Mouse (Mus musculus) embryonic facial prominence, embryonic 15.5 days (tissue): ENCODE results near the gene Caly. TPM values are rescaled to one million over a fixed set of nuclear protein-coding genes. Genes with fewer than 3 reads are reported as not detected.

ENCODE experiments used
- ATAC-seq: fragments of 200-750 bp; cut with Nextera tagmentation; 2 replicates; pipeline ENCODE4 v1.8.0; 2017; ENCODE audit warnings: low read depth, moderate TSS enrichment; ENCODE audit not compliant: insufficient number of reproducible peaks, low FRiP score, low TSS enrichment
- H3K27ac ChIP-seq: fragments of 300-500 bp; sonication (generic); replicated peaks from 2 replicates; pipeline ENCODE4 v1.5.1; 2015; ENCODE audit warnings: mild to moderate bottlenecking, inconsistent platforms
- H3K27me3 ChIP-seq: fragments of 300-500 bp; sonication (generic); 2 replicates; pipeline ENCODE4 v1.6.1; 2015; ENCODE audit warnings: inconsistent platforms
- H3K36me3 ChIP-seq: fragments of 300-500 bp; sonication (generic); 2 replicates; pipeline ENCODE4 v1.6.1; 2015; ENCODE audit warnings: mild to moderate bottlenecking, inconsistent platforms
- H3K4me1 ChIP-seq: fragments of 300-500 bp; sonication (generic); 2 replicates; pipeline ENCODE4 v1.6.1; 2015; ENCODE audit warnings: inconsistent platforms
- H3K4me2 ChIP-seq: fragments of 300-500 bp; sonication (generic); replicated peaks from 2 replicates; pipeline ENCODE4 v1.6.1; 2015; ENCODE audit warnings: mild to moderate bottlenecking, inconsistent platforms
- H3K4me3 ChIP-seq: fragments of 300-500 bp; sonication (generic); replicated peaks from 2 replicates; pipeline ENCODE4 v1.5.1; 2015; ENCODE audit warnings: mild to moderate bottlenecking, inconsistent platforms
- H3K9ac ChIP-seq: fragments of 300-500 bp; sonication (generic); 2 replicates; pipeline ENCODE4 v1.6.1; 2015; ENCODE audit warnings: inconsistent platforms
- H3K9me3 ChIP-seq: fragments of 300-500 bp; sonication (generic); replicated peaks from 2 replicates; pipeline ENCODE4 v1.6.1; 2016; ENCODE audit warnings: inconsistent platforms
- WGBS: fragments of 180-500 bp; shearing (Covaris S2); methylation state at CpG from one replicate; pipeline ENCODE4 v1.1.7; 2015; 5-methylcytosine and 5-hydroxymethylcytosine counted together
- polyA plus RNA-seq: library from polyadenylated mRNA; unstranded; fragments of >200 nt; fragmentation: Nextera tagmentation; extraction: Ambion mirVana; gene quantifications from 2 replicates; pipeline ENCODE4 v1.2.1, GENCODE M21; 2015

The Caly gene
- polyA plus RNA-seq, 1 experiment from 2014 or later = 3.7 TPM

- H3K4me3 ChIP-seq = no peak overlapping the region
Observed at GRCm38 (mm10) chr7:140081408-140082241, 723 bp downstream of the Caly start.

GRCm38 (mm10) chr7:140080503-140081156, 1.7 kb downstream of the Caly start:
- H3K9ac ChIP-seq = no peak overlapping the region
- H3K36me3 ChIP-seq = no peaks in the 10 kb centered on the region
- H3K27me3 ChIP-seq = peaks cover 43% of the 10 kb centered on the region
- H3K4me2 ChIP-seq = peak overlapping the region; percentile 44
- ATAC-seq = peak; percentile 58
- peaks cover 20% of the 10 kb centered on the region for H3K4me1 ChIP-seq
- H3K27ac ChIP-seq = no peak overlapping the region
- WGBS = 4% methylated on average over 24 of the region's 24 CpGs
- no peaks in the 10 kb centered on the region for H3K9me3 ChIP-seq
- peak overlapping the region; percentile 26 for H3K4me3 ChIP-seq

More at GRCm38 (mm10) chr7:140081408-140082241, 723 bp downstream of the Caly start:
- ATAC-seq = 0 out of 2 replicates have a peak, but pooled peaks have one; percentile 6
- Histone ChIP-seq H3K4me1 (peaks cover 20% of the 10 kb centered on the region), H3K9me3 (no peaks in the 10 kb centered on the region), H3K9ac (no peak overlapping the region), H3K36me3 (no peaks in the 10 kb centered on the region), H3K4me2 (no peak overlapping the region), H3K27me3 (peaks cover 43% of the 10 kb centered on the region), H3K27ac (no peak overlapping the region)
- WGBS = 18% methylated on average over 20 of the region's 20 CpGs

GRCm38 (mm10) chr7:140078711-140079110, 3.6 kb downstream of the Caly start:
- no peak for ATAC-seq
- H3K27ac ChIP-seq = no peak overlapping the region
- H3K4me1 ChIP-seq = peaks cover 20% of the 10 kb centered on the region
- H3K27me3 ChIP-seq = peaks cover 45% of the 10 kb centered on the region
- H3K4me3 ChIP-seq = no peak overlapping the region
- WGBS = 2% methylated on average over 5 of the region's 5 CpGs
- H3K9ac ChIP-seq = no peak overlapping the region
- no peaks in the 10 kb centered on the region for H3K9me3 ChIP-seq
- H3K36me3 ChIP-seq = no peaks in the 10 kb centered on the region
- H3K4me2 ChIP-seq = no peak overlapping the region

GRCm38 (mm10) chr7:140077698-140078097, 4.7 kb downstream of the Caly start:
- Histone ChIP-seq H3K4me1 (peaks cover 20% of the 10 kb centered on the region), H3K36me3 (no peaks in the 10 kb centered on the region), H3K4me2 (no peak overlapping the region), H3K27me3 (peaks cover 46% of the 10 kb centered on the region), H3K27ac (no peak overlapping the region), H3K4me3 (no peak overlapping the region), H3K9ac (no peak overlapping the region), H3K9me3 (no peaks in the 10 kb centered on the region)
- ATAC-seq = no peak
- 56% methylated on average over 6 of the region's 6 CpGs for WGBS

- Histone ChIP-seq H3K36me3 (no peaks in the 10 kb centered on the region), H3K27me3 (peaks cover 38% of the 10 kb centered on the region), H3K9ac (no peak overlapping the region), H3K4me1 (0 out of 2 replicates have a peak, but pooled peaks cover 5% of the 10 kb centered on the region), H3K4me3 (peak overlapping the region; percentile 33), H3K4me2 (peak overlapping the region; percentile 45), H3K27ac (no peak overlapping the region), H3K9me3 (0 out of 2 replicates have a peak, but pooled peaks cover 4% of the 10 kb centered on the region)
- ATAC-seq = no peak
- 35% methylated on average over 39 of the region's 39 CpGs for WGBS
Observed at GRCm38 (mm10) chr7:140070042-140070711, 12.2 kb downstream of the Caly start.

- Histone ChIP-seq H3K9me3 (0 out of 2 replicates have a peak, but pooled peaks cover 4% of the 10 kb centered on the region), H3K4me1 (0 out of 2 replicates have a peak, but pooled peaks cover 5% of the 10 kb centered on the region), H3K9ac (no peak overlapping the region), H3K27ac (no peak overlapping the region), H3K36me3 (no peaks in the 10 kb centered on the region), H3K27me3 (peaks cover 48% of the 10 kb centered on the region), H3K4me2 (no peak overlapping the region), H3K4me3 (no peak overlapping the region)
- ATAC-seq = no peak
- 51% methylated on average over 6 of the region's 6 CpGs for WGBS
Observed at GRCm38 (mm10) chr7:140067397-140067796, 15.0 kb downstream of the Caly start.

GRCm38 (mm10) chr7:140063092-140063491, 19.3 kb downstream of the Caly start:
- 19% methylated on average over 7 of the region's 7 CpGs for WGBS
- no peak for ATAC-seq
- no peak overlapping the region for H3K27ac ChIP-seq

GRCm38 (mm10) chr7:140062307-140062706, 20.0 kb downstream of the Caly start:
- no peak overlapping the region for H3K27ac ChIP-seq
- no peak overlapping the region for H3K9ac ChIP-seq
- H3K9me3 ChIP-seq = 0 out of 2 replicates have a peak, but pooled peaks cover 4% of the 10 kb centered on the region
- H3K36me3 ChIP-seq = no peaks in the 10 kb centered on the region
- peaks cover 27% of the 10 kb centered on the region for H3K4me1 ChIP-seq
- WGBS = 20% methylated on average over 11 of the region's 11 CpGs
- peaks cover 77% of the 10 kb centered on the region for H3K27me3 ChIP-seq
- H3K4me2 ChIP-seq = no peak overlapping the region
- 0 out of 2 replicates have a peak, but pooled peaks have one; percentile 12 for ATAC-seq
- H3K4me3 ChIP-seq = no peak overlapping the region

More at GRCm38 (mm10) chr7:140063092-140063491, 19.3 kb downstream of the Caly start:
- Histone ChIP-seq H3K9me3 (0 out of 2 replicates have a peak, but pooled peaks cover 4% of the 10 kb centered on the region), H3K4me1 (peaks cover 19% of the 10 kb centered on the region), H3K4me2 (no peak overlapping the region), H3K36me3 (no peaks in the 10 kb centered on the region), H3K4me3 (no peak overlapping the region), H3K9ac (no peak overlapping the region), H3K27me3 (peaks cover 69% of the 10 kb centered on the region)

- peak overlapping the region; percentile 41 for H3K4me3 ChIP-seq
- H3K4me1 ChIP-seq = peaks cover 28% of the 10 kb centered on the region
- no peak for ATAC-seq
- peak overlapping the region; percentile 86 for H3K4me2 ChIP-seq
- WGBS = 6% methylated on average over 6 of the region's 6 CpGs
- H3K27ac ChIP-seq = no peak overlapping the region
- 0 out of 2 replicates have a peak, but pooled peaks cover 3% of the 10 kb centered on the region for H3K9me3 ChIP-seq
- H3K27me3 ChIP-seq = peaks cover 82% of the 10 kb centered on the region
- no peaks in the 10 kb centered on the region for H3K36me3 ChIP-seq
- H3K9ac ChIP-seq = no peak overlapping the region
Observed at GRCm38 (mm10) chr7:140061832-140062130, 20.6 kb downstream of the Caly start.

- Histone ChIP-seq H3K4me2 (peak overlapping the region; percentile 86), H3K36me3 (no peaks in the 10 kb centered on the region), H3K4me1 (peaks cover 28% of the 10 kb centered on the region), H3K27me3 (peaks cover 88% of the 10 kb centered on the region), H3K9ac (peak overlapping the region; percentile 7; the same call in 1 of the 2 replicates), H3K27ac (no peak overlapping the region), H3K9me3 (no peaks in the 10 kb centered on the region), H3K4me3 (peak overlapping the region; percentile 41)
- no peak for ATAC-seq
- WGBS = 1% methylated on average over 47 of the region's 47 CpGs
Observed at GRCm38 (mm10) chr7:140060936-140061831, 21.2 kb downstream of the Caly start.
